Mouse (Mus musculus) thymus, postnatal 36 days (tissue): ENCODE measurements around the gene Tnfrsf8.

ENCODE experiments used
- DNase-seq, 2 experiments: peaks; one replicate each; pipeline ENCODE4 v3.0.0; 2022; ENCODE audit warnings: mixed read lengths in 2 of 2

Gene Tnfrsf8

GRCm38 (mm10) chr4:145229524-145230163 is 85.3 kb downstream of the Tnfrsf8 start:
- DNase-seq, result peak in 1 of 2 experiments; percentile 47

GRCm38 (mm10) chr4:145229051-145229450 is 85.9 kb downstream of the Tnfrsf8 start:
- DNase-seq, result peak; percentile 67 to 71

GRCm38 (mm10) chr4:145224613-145225012 is 90.4 kb downstream of the Tnfrsf8 start:
- peak in 1 of 2 experiments; percentile 49 for DNase-seq

GRCm38 (mm10) chr4:145222064-145222463 is 92.9 kb downstream of the Tnfrsf8 start:
- DNase-seq, result no peak

- no peak for DNase-seq
These were observed 93.6 kb downstream of the Tnfrsf8 start for GRCm38 (mm10) chr4:145221379-145221778.

- no peak for DNase-seq
These were observed 95.0 kb downstream of the Tnfrsf8 start for GRCm38 (mm10) chr4:145220001-145220400.

GRCm38 (mm10) chr4:145219240-145219985 is 95.6 kb downstream of the Tnfrsf8 start:
- DNase-seq, result peak; percentile 66 to 70

GRCm38 (mm10) chr4:145217837-145218236 is 97.1 kb downstream of the Tnfrsf8 start:
- no peak for DNase-seq
